Mouse (Mus musculus) stomach, postnatal 0 days (tissue): Measurements from ENCODE around the gene Zbtb37.

Experiments used
- CTCF ChIP-seq: IDR thresholded peaks from 2 replicates; pipeline ENCODE4 v1.5.1; 2016; ENCODE audit warnings: antibody characterized with exemption, low read depth, mild to moderate bottlenecking, moderate library complexity
- EP300 ChIP-seq: optimal IDR thresholded peaks from 2 replicates; pipeline ENCODE3; 2016; ENCODE audit warnings: antibody characterized with exemption

GRCm38 (mm10) chr1:161040855-161041254, 6.2 kb upstream of the Zbtb37 start:
- TF ChIP-seq CTCF (no peak), EP300 (no peak)
